Mouse (Mus musculus): ENCODE measurements around the gene Rasl10a. TPM values are rescaled to one million over a fixed set of nuclear protein-coding genes. Genes with fewer than 3 reads are reported as not detected.

Rasl10a gene
- polyA plus RNA-seq, 1 experiment from 2014 or later = 2.8 TPM

DNA sequence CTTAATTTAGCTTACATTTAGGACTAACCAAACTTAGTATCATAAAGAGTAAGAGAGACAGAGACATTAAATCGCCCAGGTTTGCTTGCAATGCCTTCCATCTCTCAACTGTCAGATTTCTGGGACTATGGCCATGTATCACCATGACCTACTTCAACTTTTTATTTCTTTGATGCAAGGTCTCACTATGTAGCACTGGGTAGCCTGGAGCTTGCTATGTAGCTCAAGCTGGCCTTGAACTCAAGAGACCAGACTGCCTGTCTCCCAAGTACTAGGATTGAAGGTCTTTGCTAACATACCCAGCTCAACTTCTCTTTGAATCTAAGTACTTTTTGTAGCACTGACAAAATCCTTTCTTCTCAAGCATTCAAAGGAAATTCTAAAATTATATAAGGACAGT lies 31.2 kb downstream of the Rasl10a start:
- no peak overlapping the region for H3K4me2 ChIP-seq
- no peaks in the 10 kb centered on the region for H3K9me3 ChIP-seq
- H3K27ac ChIP-seq = no peak overlapping the region
- no peaks in the 10 kb centered on the region for H3K27me3 ChIP-seq
- WGBS = 88% methylated on average over 1 of the region's 1 CpGs
- peaks cover 92% of the 10 kb centered on the region for H3K36me3 ChIP-seq
- H3K4me1 ChIP-seq (replicated peaks) = 0 out of 2 replicates have a peak, but pooled peaks cover 2% of the 10 kb centered on the region
- no peak overlapping the region for H3K4me3 ChIP-seq (replicated peaks)
- no peak overlapping the region for H3K9ac ChIP-seq (replicated peaks)
- ATAC-seq (ENCODE audit: insufficient number of reproducible peaks, insufficient read depth, low FRiP score, low TSS enrichment, low read depth) = no peak

DNA sequence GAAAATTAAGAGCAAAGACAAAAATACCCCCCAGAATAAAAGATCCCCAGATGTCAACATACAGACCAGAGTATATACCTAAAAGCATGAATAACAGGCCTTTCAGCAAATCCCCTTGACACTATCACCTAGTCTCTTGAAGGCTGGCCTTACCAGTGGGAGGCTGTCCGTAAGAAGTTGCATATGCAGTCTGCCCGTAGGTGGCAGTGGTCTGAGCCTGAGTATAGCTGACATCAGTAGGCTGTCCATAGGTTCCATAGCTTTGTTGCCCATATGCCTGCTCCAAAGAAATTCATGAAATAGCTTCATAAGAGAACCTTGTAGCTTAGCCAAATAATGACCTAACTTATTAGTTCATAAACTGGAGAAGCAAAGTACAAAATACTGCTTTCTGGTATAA lies 33.8 kb downstream of the Rasl10a start:
- peaks cover 66% of the 10 kb centered on the region for H3K36me3 ChIP-seq
- H3K4me2 ChIP-seq = no peak overlapping the region
- H3K27ac ChIP-seq = no peak overlapping the region
- 56% methylated on average over 2 of the region's 2 CpGs for whole genome bisulfite sequencing
- no peak overlapping the region for H3K4me3 ChIP-seq (replicated peaks)
- no peak for ATAC-seq (ENCODE audit: insufficient number of reproducible peaks, insufficient read depth, low FRiP score, low TSS enrichment, low read depth)
- no peaks in the 10 kb centered on the region for H3K9me3 ChIP-seq
- H3K4me1 ChIP-seq (replicated peaks) = peaks cover 14% of the 10 kb centered on the region
- H3K27me3 ChIP-seq = no peaks in the 10 kb centered on the region
- no peak overlapping the region for H3K9ac ChIP-seq (replicated peaks)

DNA sequence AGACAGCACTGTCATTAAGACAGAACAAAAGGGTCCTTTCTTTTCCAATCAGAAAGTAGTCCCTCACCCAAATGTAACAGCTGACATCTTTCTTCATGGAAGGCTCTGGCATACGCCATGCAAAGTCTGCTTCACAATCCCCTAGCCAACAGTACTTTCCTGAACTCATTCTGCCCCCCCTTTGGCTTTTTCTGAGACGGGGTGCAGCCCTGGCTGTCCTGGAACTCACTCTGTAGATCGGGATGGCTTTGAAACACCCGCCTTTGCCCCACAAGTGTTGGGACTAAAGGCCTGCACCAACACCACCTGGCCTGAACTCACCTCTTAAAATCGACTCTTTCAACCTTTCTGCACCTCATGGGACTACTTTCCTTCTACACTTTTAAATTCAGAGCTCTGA lies 37.9 kb downstream of the Rasl10a start:
- Histone ChIP-seq H3K4me3 (replicated peaks) (no peak overlapping the region), H3K27ac (no peak overlapping the region), H3K4me1 (replicated peaks) (peaks cover 30% of the 10 kb centered on the region), H3K4me2 (0 out of 2 replicates have a peak overlapping the region, but pooled peaks have one; percentile 4), H3K9me3 (no peaks in the 10 kb centered on the region), H3K36me3 (peaks cover 27% of the 10 kb centered on the region), H3K27me3 (no peaks in the 10 kb centered on the region), H3K9ac (replicated peaks) (no peak overlapping the region)
- 83% methylated on average over 5 of the region's 5 CpGs for WGBS
- no peak for ATAC-seq (ENCODE audit: insufficient number of reproducible peaks, insufficient read depth, low FRiP score, low TSS enrichment, low read depth)

DNA sequence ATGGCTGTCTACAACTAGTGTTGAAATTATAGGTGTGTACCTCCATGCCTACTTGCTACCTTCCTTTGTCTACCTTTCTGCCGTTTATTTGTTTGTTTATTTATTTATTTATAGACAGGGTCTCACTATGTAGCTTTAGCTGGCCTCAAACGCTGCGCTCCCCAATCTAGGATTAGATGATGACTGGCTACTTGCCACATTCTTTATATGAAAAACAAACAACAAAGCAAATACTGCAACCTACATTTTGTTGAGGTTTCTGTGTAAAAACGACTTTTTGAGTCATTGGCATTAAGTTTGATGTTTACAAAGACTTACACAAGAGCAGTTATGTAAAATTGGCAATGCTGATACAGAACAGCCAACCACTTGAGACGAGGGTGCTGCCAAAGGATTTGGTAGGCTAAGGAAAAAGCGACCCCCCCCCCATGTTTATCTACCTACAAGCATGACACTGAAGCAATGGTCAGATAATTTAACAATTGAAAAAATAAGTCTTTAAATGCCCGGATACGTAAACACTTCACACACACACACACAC lies 38.6 kb downstream of the Rasl10a start:
- Histone ChIP-seq H3K4me2 (peak overlapping the region; percentile 92), H3K4me1 (replicated peaks) (peaks cover 37% of the 10 kb centered on the region), H3K27ac (no peak overlapping the region), H3K36me3 (peaks cover 20% of the 10 kb centered on the region), H3K27me3 (no peaks in the 10 kb centered on the region), H3K4me3 (replicated peaks) (peak overlapping the region; percentile 100), H3K9ac (replicated peaks) (peak overlapping the region; percentile 99), H3K9me3 (no peaks in the 10 kb centered on the region)
- ATAC-seq (ENCODE audit: insufficient number of reproducible peaks, insufficient read depth, low FRiP score, low TSS enrichment, low read depth) = no peak
- WGBS = 75% methylated on average over 8 of the region's 8 CpGs

DNA sequence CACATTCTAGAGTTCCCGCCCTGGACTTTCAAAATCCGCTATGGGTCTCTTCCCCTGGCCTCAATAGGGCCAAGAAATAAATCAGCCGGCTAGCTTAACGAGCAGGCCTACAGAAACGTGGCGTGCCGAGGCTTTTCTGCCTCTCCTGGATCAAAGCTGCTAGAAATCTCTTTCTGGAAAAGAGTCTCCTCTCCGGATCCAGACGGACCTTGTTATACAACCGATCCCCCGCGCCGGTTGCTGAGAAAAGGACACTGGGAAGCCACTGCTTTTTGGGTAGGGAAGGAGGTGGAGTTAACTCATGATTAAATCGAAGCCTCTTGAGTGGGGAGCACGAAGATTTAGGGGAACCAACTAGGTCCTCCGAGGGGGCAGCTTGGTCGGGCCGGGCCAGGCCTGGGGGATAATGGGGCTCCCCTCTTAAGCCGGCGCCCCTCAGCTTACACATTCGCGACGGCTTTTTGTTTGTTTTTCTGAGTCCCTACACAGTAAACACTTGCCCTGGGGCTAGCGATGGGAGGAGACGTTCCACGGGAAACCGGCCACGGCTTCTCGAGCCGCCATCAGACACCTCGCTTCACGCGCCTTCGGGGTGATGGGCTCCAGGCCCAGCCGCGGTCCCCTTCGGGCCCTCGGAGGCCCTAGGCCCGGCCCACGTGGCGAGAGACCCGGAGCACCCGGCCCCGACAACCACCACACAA lies 40.3 kb downstream of the Rasl10a start:
- under 1% methylated on average over 44 of the region's 44 CpGs for WGBS
- H3K27me3 ChIP-seq = no peaks in the 10 kb centered on the region
- peak overlapping the region; percentile 99 for H3K9ac ChIP-seq (replicated peaks)
- H3K36me3 ChIP-seq = peaks cover 8% of the 10 kb centered on the region
- peak overlapping the region; percentile 92 for H3K4me2 ChIP-seq
- H3K27ac ChIP-seq = peak overlapping the region; percentile 97
- H3K4me1 ChIP-seq (replicated peaks) = peaks cover 41% of the 10 kb centered on the region
- peak overlapping the region; percentile 100 for H3K4me3 ChIP-seq (replicated peaks)
- no peak for ATAC-seq (ENCODE audit: insufficient number of reproducible peaks, insufficient read depth, low FRiP score, low TSS enrichment, low read depth)
- H3K9me3 ChIP-seq = no peaks in the 10 kb centered on the region

DNA sequence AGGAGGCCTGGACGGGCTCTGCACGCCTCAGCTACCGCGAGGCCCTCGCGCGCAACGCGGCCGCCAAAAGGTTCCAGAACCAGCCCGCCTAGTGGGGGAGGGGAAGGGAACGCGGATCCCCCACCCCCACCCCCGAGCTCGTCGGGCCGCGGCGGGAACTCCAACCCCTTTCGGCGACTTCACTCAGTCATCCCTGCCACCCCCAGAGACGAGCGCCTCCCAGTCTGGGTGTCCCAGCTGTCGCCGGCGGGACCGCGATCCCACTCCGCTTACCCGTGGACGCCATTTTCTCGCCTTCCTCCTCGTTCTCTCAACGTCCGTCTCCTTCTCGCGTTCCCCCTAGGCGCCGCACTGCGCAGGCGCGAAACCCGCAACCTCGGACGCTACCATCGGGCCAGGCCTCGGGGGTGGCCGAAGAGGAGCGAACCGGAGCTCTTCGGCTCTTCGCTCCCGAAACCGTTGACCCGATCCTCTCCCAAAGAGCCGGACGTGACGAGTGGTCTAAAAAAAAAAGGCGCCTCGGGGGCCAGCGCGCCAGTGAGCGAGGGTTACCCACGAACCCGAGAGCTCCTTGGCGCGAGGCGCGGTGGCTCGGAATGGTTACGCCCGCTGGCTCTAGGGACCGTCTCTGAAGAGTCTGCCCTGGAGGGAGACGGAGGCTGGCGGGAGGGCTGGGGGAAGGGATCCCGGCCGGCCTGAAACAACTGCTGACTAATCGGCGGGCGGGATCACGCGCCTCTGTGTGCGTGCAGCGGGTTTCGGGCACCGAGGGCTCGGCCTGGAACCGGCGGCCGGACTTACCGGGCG lies 41.0 kb downstream of the Rasl10a start, which contains the start of the genes Rhbdd3 and Ewsr1:
Rhbdd3 (plus strand) TSS at position 191 of the 807 bp plus-strand sequence.
Ewsr1 (minus strand) TSS at position 531 of the 807 bp plus-strand sequence.
- Histone ChIP-seq H3K4me3 (replicated peaks) (peak within 1 kb of the TSS; percentile 100), H3K36me3 (peaks cover 10% of the 10 kb centered on the region), H3K27me3 (no peaks in the 10 kb centered on the region), H3K27ac (peak within 1 kb of the TSS; percentile 97), H3K9me3 (no peaks in the 10 kb centered on the region), H3K4me1 (replicated peaks) (peaks cover 41% of the 10 kb centered on the region), H3K4me2 (peak within 1 kb of the TSS; percentile 92), H3K9ac (replicated peaks) (peak within 1 kb of the TSS; percentile 99)
- peak; percentile 85 for ATAC-seq (ENCODE audit: insufficient number of reproducible peaks, insufficient read depth, low FRiP score, low TSS enrichment, low read depth)
- under 1% methylated on average over 92 of the region's 92 CpGs for WGBS

DNA sequence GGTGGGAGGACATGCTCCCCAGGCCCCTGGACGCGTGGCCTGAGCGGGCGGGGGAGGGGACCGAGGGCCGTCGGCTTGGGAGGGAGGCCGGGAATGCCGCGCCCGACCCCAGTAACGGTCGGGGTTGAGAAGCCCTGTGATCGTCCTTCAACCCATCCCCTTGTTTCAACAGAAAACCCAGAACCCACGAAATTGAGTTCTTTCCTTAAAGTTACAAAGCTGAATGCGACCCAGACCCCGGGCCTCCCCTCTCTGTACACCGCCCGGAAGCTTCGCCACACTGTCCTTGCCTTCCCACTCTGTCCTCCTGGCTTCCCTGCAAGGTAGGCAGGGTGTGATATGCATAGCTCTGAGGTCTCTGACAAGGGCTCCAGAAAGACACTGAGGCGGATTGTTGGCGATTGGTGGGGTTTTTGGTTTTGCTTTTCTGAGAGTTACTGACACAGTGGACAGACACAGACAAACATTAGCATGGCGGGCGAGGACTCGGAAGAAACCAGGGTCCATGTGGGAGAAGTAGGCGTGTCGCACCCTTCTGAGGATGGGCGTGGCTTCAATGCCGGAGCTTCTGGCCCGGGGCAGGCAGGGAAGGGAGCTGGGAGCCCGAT lies 41.8 kb downstream of the Rasl10a start:
- Histone ChIP-seq H3K27ac (peak overlapping the region; percentile 97), H3K4me3 (replicated peaks) (peak overlapping the region; percentile 100), H3K4me1 (replicated peaks) (peaks cover 37% of the 10 kb centered on the region), H3K36me3 (peaks cover 17% of the 10 kb centered on the region), H3K9ac (replicated peaks) (peak overlapping the region; percentile 99), H3K27me3 (no peaks in the 10 kb centered on the region), H3K9me3 (no peaks in the 10 kb centered on the region), H3K4me2 (peak overlapping the region; percentile 67)
- under 1% methylated on average over 31 of the region's 31 CpGs for WGBS
- ATAC-seq (ENCODE audit: insufficient number of reproducible peaks, insufficient read depth, low FRiP score, low TSS enrichment, low read depth) = peak; percentile 71

DNA sequence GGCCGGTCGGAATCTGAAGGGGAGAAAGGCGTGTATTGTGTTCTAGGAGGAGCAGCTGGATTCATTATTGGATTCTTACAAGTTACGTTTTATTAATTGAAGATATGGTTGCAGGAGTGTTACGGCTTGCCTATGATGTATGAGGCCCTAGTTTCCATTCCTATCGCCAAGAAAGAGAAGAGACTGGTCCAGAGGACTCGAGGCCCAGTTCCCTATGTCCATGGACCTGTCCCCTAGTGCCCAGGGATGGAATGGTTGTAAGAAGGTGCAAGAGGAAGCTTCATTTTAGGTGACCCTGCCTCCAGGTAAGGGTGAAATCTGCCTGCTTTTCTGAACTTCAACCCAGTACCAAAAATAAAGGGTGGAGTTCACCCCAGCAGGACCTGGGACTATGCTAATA lies 42.4 kb downstream of the Rasl10a start:
- WGBS = 2% methylated on average over 7 of the region's 7 CpGs
- Histone ChIP-seq H3K9me3 (no peaks in the 10 kb centered on the region), H3K4me2 (peak overlapping the region; percentile 67), H3K36me3 (peaks cover 18% of the 10 kb centered on the region), H3K27me3 (no peaks in the 10 kb centered on the region), H3K4me3 (replicated peaks) (peak overlapping the region; percentile 100), H3K4me1 (replicated peaks) (peaks cover 37% of the 10 kb centered on the region), H3K27ac (peak overlapping the region; percentile 97), H3K9ac (replicated peaks) (peak overlapping the region; percentile 99)
- no peak for ATAC-seq (ENCODE audit: insufficient number of reproducible peaks, insufficient read depth, low FRiP score, low TSS enrichment, low read depth)

DNA sequence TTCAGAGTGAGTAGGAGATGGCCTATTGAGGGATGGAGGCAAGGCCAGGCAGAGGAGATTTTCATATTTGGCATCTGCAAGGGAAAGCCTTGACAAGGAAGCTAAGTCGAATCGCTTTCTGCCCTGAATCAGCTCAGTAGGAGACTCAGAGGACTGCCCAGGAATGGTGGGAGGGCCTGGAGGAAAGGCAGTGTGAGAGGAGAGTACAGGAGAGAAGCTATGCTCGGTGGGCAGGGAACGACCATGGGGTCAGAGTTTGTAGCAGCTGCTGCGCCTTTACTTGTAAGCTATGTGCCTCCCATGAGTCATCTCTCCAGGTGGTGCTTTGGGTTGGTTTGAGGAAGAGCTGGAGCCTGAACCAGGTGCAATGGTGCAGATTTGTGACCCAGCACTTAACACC lies 42.9 kb downstream of the Rasl10a start:
- ATAC-seq (ENCODE audit: insufficient number of reproducible peaks, insufficient read depth, low FRiP score, low TSS enrichment, low read depth) = no peak
- peak overlapping the region; percentile 97; the same call in 1 of the 2 replicates for H3K27ac ChIP-seq
- no peaks in the 10 kb centered on the region for H3K27me3 ChIP-seq
- peaks cover 18% of the 10 kb centered on the region for H3K36me3 ChIP-seq
- H3K4me3 ChIP-seq (replicated peaks) = peak overlapping the region; percentile 100
- H3K9ac ChIP-seq (replicated peaks) = 0 out of 2 replicates have a peak overlapping the region, but pooled peaks have one; percentile 99
- H3K4me2 ChIP-seq = peak overlapping the region; percentile 67
- no peaks in the 10 kb centered on the region for H3K9me3 ChIP-seq
- H3K4me1 ChIP-seq (replicated peaks) = peaks cover 36% of the 10 kb centered on the region
- WGBS = 38% methylated on average over 5 of the region's 5 CpGs

DNA sequence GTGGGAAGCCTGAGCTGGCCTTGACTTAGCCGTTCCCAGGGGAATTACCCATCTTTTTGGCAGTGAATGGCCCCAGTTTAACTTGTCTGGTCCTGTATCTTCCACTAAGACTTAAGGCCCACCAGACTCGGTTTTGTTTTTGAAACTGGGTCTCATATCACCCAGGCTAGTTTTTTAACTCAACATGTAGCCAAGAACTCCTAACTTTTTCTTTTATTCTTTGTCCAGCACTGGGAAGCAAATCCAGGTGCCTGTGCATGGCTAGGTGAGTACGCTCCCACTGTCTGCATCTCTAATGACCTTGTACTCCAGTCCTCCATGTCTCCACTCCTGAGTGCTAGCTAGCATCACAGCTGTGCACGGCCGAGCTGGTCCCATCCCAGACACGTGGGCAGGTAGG lies 43.7 kb downstream of the Rasl10a start:
- Histone ChIP-seq H3K4me1 (replicated peaks) (peaks cover 28% of the 10 kb centered on the region), H3K27me3 (no peaks in the 10 kb centered on the region), H3K4me2 (0 out of 2 replicates have a peak overlapping the region, but pooled peaks have one; percentile 67), H3K36me3 (peaks cover 18% of the 10 kb centered on the region), H3K4me3 (replicated peaks) (no peak overlapping the region), H3K9me3 (no peaks in the 10 kb centered on the region), H3K27ac (0 out of 2 replicates have a peak overlapping the region, but pooled peaks have one; percentile 4), H3K9ac (replicated peaks) (no peak overlapping the region)
- WGBS = 73% methylated on average over 6 of the region's 6 CpGs
- no peak for ATAC-seq (ENCODE audit: insufficient number of reproducible peaks, insufficient read depth, low FRiP score, low TSS enrichment, low read depth)

Measured in limb, embryonic 12.5 days (tissue).